Mouse (Mus musculus): ENCODE results near the gene Kcnab1.

- no peak for TF ChIP-seq CTCF (IDR thresholded peaks at IDR 0.05; ENCODE audit: low read depth)
- no peak for TF ChIP-seq EP300 (IDR thresholded peaks at IDR 0.05; ENCODE audit: low read depth)
These were observed 264.5 kb downstream of the Kcnab1 start for GRCm38 (mm10) chr3:65373594-65374182.

Data from liver, postnatal 0 days (tissue).